Mouse (Mus musculus) ovary, adult 2 months (tissue): ENCODE data around the gene Ptpn20. TPM values are rescaled to one million over a fixed set of nuclear protein-coding genes. Genes with fewer than 3 reads are reported as not detected.

Experiments used
- polyA plus RNA-seq: library from polyadenylated mRNA; depleted of rRNA; stranded (reverse); fragments of >200 nt; gene quantifications from 2 replicates; pipeline ENCODE4 v1.2.3, GENCODE M21; 2012; rRNA removed

Gene Ptpn20
- 0.03 TPM in 1 of 2 replicates, not detected in the other for polyA plus RNA-seq

GRCm38 (mm10) chr14:33588951-33589350 is at the start of gene Ptpn20:
TSS of gene Ptpn20 (plus strand) at chr14:33589207.

Other genes with a start within 250 kb of the Ptpn20 start
- 7.0 and 24.6 TPM in 2 replicates for gene Mapk8, start 142.0 kb upstream of the Ptpn20 start, polyA plus RNA-seq
- 1.4 and 2.8 TPM in 2 replicates for gene Frmpd2, start 117.5 kb upstream of the Ptpn20 start, polyA plus RNA-seq